Mouse (Mus musculus) midbrain, embryonic 15.5 days (tissue): ENCODE results near the gene Slc8a3. TPM values are rescaled to one million over a fixed set of nuclear protein-coding genes. Genes with fewer than 3 reads are reported as not detected.
"Not testable (repeated sequence)": the region's sequence is repeated elsewhere in the genome, so short reads cannot be mapped to it uniquely, and the experiment has no call there.

Source experiments
- ATAC-seq: fragments of 200-750 bp; cut with Nextera tagmentation; replicated peaks from 2 replicates; pipeline ENCODE4 v1.8.0; 2017; ENCODE audit warnings: moderate TSS enrichment
- H3K27ac ChIP-seq: fragments of 300-500 bp; sonication (generic); 2 replicates; pipeline ENCODE4 v1.5.1; 2015; ENCODE audit warnings: mild to moderate bottlenecking, inconsistent platforms
- H3K27me3 ChIP-seq: fragments of 300-500 bp; sonication (generic); replicated peaks from 2 replicates; pipeline ENCODE4 v1.6.1; 2015; ENCODE audit warnings: inconsistent platforms
- H3K36me3 ChIP-seq: fragments of 300-500 bp; sonication (generic); replicated peaks from 2 replicates; pipeline ENCODE4 v1.6.1; 2015; ENCODE audit warnings: inconsistent platforms
- H3K4me1 ChIP-seq: fragments of 300-500 bp; sonication (generic); 2 replicates; pipeline ENCODE4 v1.6.1; 2015; ENCODE audit warnings: inconsistent platforms
- H3K4me2 ChIP-seq: fragments of 300-500 bp; sonication (generic); 2 replicates; pipeline ENCODE4 v1.6.1; 2015; ENCODE audit warnings: inconsistent platforms, mild to moderate bottlenecking, moderate library complexity
- H3K4me3 ChIP-seq: fragments of 300-500 bp; sonication (generic); 2 replicates; pipeline ENCODE4 v1.5.1; 2015; ENCODE audit warnings: mild to moderate bottlenecking, inconsistent platforms
- H3K9ac ChIP-seq: fragments of 300-500 bp; sonication (generic); 2 replicates; pipeline ENCODE4 v1.6.1; 2015; ENCODE audit warnings: mild to moderate bottlenecking, inconsistent platforms
- H3K9me3 ChIP-seq: fragments of 300-500 bp; sonication (generic); 2 replicates; pipeline ENCODE4 v1.6.1; 2016; ENCODE audit warnings: inconsistent platforms
- WGBS: fragments of 180-500 bp; shearing (Covaris S2); methylation state at CpG from one replicate; pipeline ENCODE4 v1.1.7; 2015; ENCODE audit warnings: mixed read lengths; 5-methylcytosine and 5-hydroxymethylcytosine counted together
- polyA plus RNA-seq: library from polyadenylated mRNA; unstranded; fragments of >200 nt; fragmentation: Nextera tagmentation; extraction: Ambion mirVana; gene quantifications from 2 replicates; pipeline ENCODE4 v1.2.1, GENCODE M21; 2015

Gene Slc8a3
- 9.5 and 9.6 TPM in 2 replicates for polyA plus RNA-seq

GRCm38 (mm10) chr12:81332875-81333421 lies at the start of gene Slc8a3:
TSS of gene Slc8a3 (minus strand) at chr12:81333180.
- ATAC-seq: peak; percentile 82
- no peaks in the 10 kb centered on the region for H3K36me3 ChIP-seq
- H3K9ac ChIP-seq: peak within 1 kb of the TSS; percentile 81
- no peaks in the 10 kb centered on the region for H3K9me3 ChIP-seq
- H3K27ac ChIP-seq: peak within 1 kb of the TSS; percentile 90
- H3K4me1 ChIP-seq: peaks cover 18% of the 10 kb centered on the region
- WGBS: under 1% methylated on average over 47 of the region's 47 CpGs
- peaks cover 7% of the 10 kb centered on the region for H3K27me3 ChIP-seq
- peak within 1 kb of the TSS; percentile 62 for H3K4me3 ChIP-seq
- peak within 1 kb of the TSS; percentile 83 for H3K4me2 ChIP-seq

- not testable (repeated sequence) for H3K27me3 ChIP-seq, H3K4me1 ChIP-seq, H3K9ac ChIP-seq, H3K4me2 ChIP-seq, H3K36me3 ChIP-seq, H3K27ac ChIP-seq, H3K4me3 ChIP-seq, H3K9me3 ChIP-seq, ATAC-seq
- 48% methylated on average over 1 of the region's 1 CpGs for WGBS
These were observed 46.4 kb upstream of the Slc8a3 start, which contains the start of gene Gm4787 for GRCm38 (mm10) chr12:81379364-81379763. TSS of gene Gm4787 (minus strand) at chr12:81379464.

GRCm38 (mm10) chr12:81333841-81334240 lies 861 bp upstream of the Slc8a3 start:
- Histone ChIP-seq H3K9me3 (no peaks in the 10 kb centered on the region), H3K36me3 (no peaks in the 10 kb centered on the region), H3K9ac (peak overlapping the region; percentile 9; the same call in 1 of the 2 replicates), H3K4me3 (peak overlapping the region; percentile 62), H3K27me3 (peaks cover 7% of the 10 kb centered on the region), H3K27ac (peak overlapping the region; percentile 90), H3K4me1 (peaks cover 18% of the 10 kb centered on the region), H3K4me2 (peak overlapping the region; percentile 83)
- no peak for ATAC-seq
- 62% methylated on average over 5 of the region's 5 CpGs for WGBS

- H3K27me3 ChIP-seq: peaks cover 7% of the 10 kb centered on the region
- peak overlapping the region; percentile 83 for H3K4me2 ChIP-seq
- peak; percentile 83 for ATAC-seq
- peak overlapping the region; percentile 90 for H3K27ac ChIP-seq
- H3K9ac ChIP-seq: peak overlapping the region; percentile 81
- peak overlapping the region; percentile 62 for H3K4me3 ChIP-seq
- H3K9me3 ChIP-seq: no peaks in the 10 kb centered on the region
- no peaks in the 10 kb centered on the region for H3K36me3 ChIP-seq
- H3K4me1 ChIP-seq: peaks cover 18% of the 10 kb centered on the region
- WGBS: under 1% methylated on average over 45 of the region's 54 CpGs
These were observed 774 bp downstream of the Slc8a3 start for GRCm38 (mm10) chr12:81331937-81332874.

GRCm38 (mm10) chr12:81331046-81331638 lies 1.8 kb downstream of the Slc8a3 start:
- ATAC-seq: no peak
- Histone ChIP-seq H3K9me3 (no peaks in the 10 kb centered on the region), H3K27me3 (peaks cover 7% of the 10 kb centered on the region), H3K27ac (peak overlapping the region; percentile 90), H3K4me3 (peak overlapping the region; percentile 62), H3K9ac (peak overlapping the region; percentile 81; the same call in 1 of the 2 replicates), H3K36me3 (no peaks in the 10 kb centered on the region), H3K4me1 (peaks cover 18% of the 10 kb centered on the region), H3K4me2 (peak overlapping the region; percentile 83)
- WGBS: 32% methylated on average over 5 of the region's 5 CpGs

GRCm38 (mm10) chr12:81324991-81325390 lies 8.0 kb downstream of the Slc8a3 start:
- no peak overlapping the region for H3K4me2 ChIP-seq
- no peak overlapping the region for H3K4me3 ChIP-seq
- no peaks in the 10 kb centered on the region for H3K36me3 ChIP-seq
- H3K4me1 ChIP-seq: peaks cover 7% of the 10 kb centered on the region
- no peak for ATAC-seq
- no peaks in the 10 kb centered on the region for H3K27me3 ChIP-seq
- no peak overlapping the region for H3K27ac ChIP-seq
- H3K9me3 ChIP-seq: no peaks in the 10 kb centered on the region
- no peak overlapping the region for H3K9ac ChIP-seq
- WGBS: 77% methylated on average over 3 of the region's 3 CpGs

GRCm38 (mm10) chr12:81324116-81324515 lies 8.9 kb downstream of the Slc8a3 start:
- no peaks in the 10 kb centered on the region for H3K9me3 ChIP-seq
- no peak overlapping the region for H3K4me2 ChIP-seq
- ATAC-seq: no peak
- H3K9ac ChIP-seq: no peak overlapping the region
- peaks cover 7% of the 10 kb centered on the region for H3K4me1 ChIP-seq
- no peak overlapping the region for H3K27ac ChIP-seq
- no peaks in the 10 kb centered on the region for H3K27me3 ChIP-seq
- 92% methylated on average over 3 of the region's 3 CpGs for WGBS
- H3K36me3 ChIP-seq: no peaks in the 10 kb centered on the region
- H3K4me3 ChIP-seq: no peak overlapping the region

GRCm38 (mm10) chr12:81321021-81321420 lies 12.0 kb downstream of the Slc8a3 start:
- Histone ChIP-seq H3K4me3 (no peak overlapping the region), H3K27me3 (no peaks in the 10 kb centered on the region), H3K9me3 (no peaks in the 10 kb centered on the region), H3K36me3 (no peaks in the 10 kb centered on the region), H3K4me2 (no peak overlapping the region), H3K9ac (no peak overlapping the region), H3K4me1 (peaks cover 7% of the 10 kb centered on the region), H3K27ac (no peak overlapping the region)
- 73% methylated on average over 1 of the region's 1 CpGs for WGBS
- no peak for ATAC-seq

GRCm38 (mm10) chr12:81317811-81318210 lies 15.2 kb downstream of the Slc8a3 start:
- Histone ChIP-seq H3K9ac (no peak overlapping the region), H3K36me3 (peaks cover 4% of the 10 kb centered on the region), H3K4me1 (peaks cover 7% of the 10 kb centered on the region), H3K27ac (no peak overlapping the region), H3K27me3 (no peaks in the 10 kb centered on the region), H3K9me3 (no peaks in the 10 kb centered on the region), H3K4me3 (no peak overlapping the region), H3K4me2 (no peak overlapping the region)
- 2% methylated on average over 2 of the region's 2 CpGs for WGBS
- ATAC-seq: no peak

- Histone ChIP-seq H3K36me3 (peaks cover 4% of the 10 kb centered on the region), H3K27me3 (no peaks in the 10 kb centered on the region), H3K4me2 (no peak overlapping the region), H3K27ac (no peak overlapping the region), H3K9ac (no peak overlapping the region), H3K4me3 (no peak overlapping the region), H3K4me1 (peaks cover 3% of the 10 kb centered on the region), H3K9me3 (no peaks in the 10 kb centered on the region)
- ATAC-seq: no peak
- 93% methylated on average over 5 of the region's 5 CpGs for WGBS
These were observed 17.0 kb downstream of the Slc8a3 start for GRCm38 (mm10) chr12:81315953-81316352.

GRCm38 (mm10) chr12:81303626-81304025 lies 29.4 kb downstream of the Slc8a3 start:
- Histone ChIP-seq H3K4me2 (no peak overlapping the region), H3K9ac (no peak overlapping the region), H3K27ac (no peak overlapping the region), H3K27me3 (no peaks in the 10 kb centered on the region), H3K4me1 (no peaks in the 10 kb centered on the region), H3K9me3 (no peaks in the 10 kb centered on the region), H3K4me3 (no peak overlapping the region), H3K36me3 (no peaks in the 10 kb centered on the region)
- WGBS: 77% methylated on average over 5 of the region's 5 CpGs
- ATAC-seq: no peak

- Histone ChIP-seq H3K9me3 (no peaks in the 10 kb centered on the region), H3K4me2 (no peak overlapping the region), H3K36me3 (no peaks in the 10 kb centered on the region), H3K9ac (no peak overlapping the region), H3K4me3 (no peak overlapping the region), H3K27ac (peak overlapping the region; percentile 23; the same call in 1 of the 2 replicates), H3K4me1 (0 out of 2 replicates have a peak, but pooled peaks cover 3% of the 10 kb centered on the region), H3K27me3 (no peaks in the 10 kb centered on the region)
- 19% methylated on average over 5 of the region's 5 CpGs for WGBS
- ATAC-seq: no peak
These were observed 38.4 kb downstream of the Slc8a3 start for GRCm38 (mm10) chr12:81294613-81295012.
